Mouse (Mus musculus) CD4-positive naive resting alpha-beta T cell, adult 57 days (primary cell): ENCODE measurements around the gene Cd300a. TPM values are rescaled to one million over a fixed set of nuclear protein-coding genes. Genes with fewer than 3 reads are reported as not detected.

Source experiments
- total RNA-seq: library from RNA; stranded (reverse); gene quantifications from one replicate; pipeline ENCODE4 v1.2.4, GENCODE M21; 2023

Gene Cd300a
- total RNA-seq = 2.2 TPM

GRCm38 (mm10) chr11:114889991-114890518 is at the start of gene Cd300a:
Cd300a (plus strand) TSS chr11:114890041.

GRCm38 (mm10) chr11:114850452-114851268 is 39.2 kb upstream of the Cd300a start, which contains the start of gene Gprc5c:
Gprc5c (plus strand) TSS chr11:114851152.

GRCm38 (mm10) chr11:114934144-114934543 is 44.3 kb downstream of the Cd300a start, which contains the start of gene Cd300lb:
Cd300lb (minus strand) TSS chr11:114934386.

Other genes starting within 250 kb of the Cd300a start
- 2,702 TPM for gene Rpl38, start 221.5 kb upstream of the Cd300a start, total RNA-seq
- 0.86 TPM for gene Ttyh2, start 214.6 kb upstream of the Cd300a start, total RNA-seq
- gene Dnaic2, start 162.6 kb upstream of the Cd300a start, total RNA-seq = not detected
- not detected for gene Kif19a, start 124.7 kb upstream of the Cd300a start, total RNA-seq
- not detected for gene Btbd17, start 94.1 kb upstream of the Cd300a start, total RNA-seq
- not detected for gene Gpr142, start 91.1 kb upstream of the Cd300a start, total RNA-seq
- gene Gprc5c, start 38.9 kb upstream of the Cd300a start, total RNA-seq = 0.92 TPM
- gene Cd300lb, start 44.3 kb downstream of the Cd300a start, total RNA-seq = 0.30 TPM
- gene Cd300c, start 79.1 kb downstream of the Cd300a start, total RNA-seq = not detected
- gene Cd300ld, start 99.9 kb downstream of the Cd300a start, total RNA-seq = 1.0 TPM
- gene Cd300c2, start 111.8 kb downstream of the Cd300a start, total RNA-seq = 1.3 TPM
- not detected for gene Cd300ld2, start 126.2 kb downstream of the Cd300a start, total RNA-seq
- gene Cd300ld4, start 137.0 kb downstream of the Cd300a start, total RNA-seq = not detected
- gene Cd300ld5, start 147.7 kb downstream of the Cd300a start, total RNA-seq = 0.83 TPM
- 0.83 TPM for gene Cd300ld3, start 158.4 kb downstream of the Cd300a start, total RNA-seq
- 0.83 TPM for gene Cd300e, start 172.1 kb downstream of the Cd300a start, total RNA-seq
- 37.7 TPM for gene Rab37, start 201.4 kb downstream of the Cd300a start, total RNA-seq
- gene Cd300lf, start 244.0 kb downstream of the Cd300a start, total RNA-seq = 0.65 TPM